Mouse (Mus musculus) lung, embryonic 15.5 days (tissue): Measurements from ENCODE around the gene Ralgps1. TPM values are rescaled to one million over a fixed set of nuclear protein-coding genes. Genes with fewer than 3 reads are reported as not detected.
A peak's percentile ranks its signal among the peaks of the same experiment; 100 is the strongest.

Experiments
- ATAC-seq: fragments of 200-750 bp; cut with Nextera tagmentation; 2 replicates; pipeline ENCODE4 v1.8.0; 2017; ENCODE audit warnings: moderate number of reproducible peaks, borderline replicate concordance; ENCODE audit not compliant: low FRiP score, low TSS enrichment; ENCODE audit errors: extremely low read depth
- H3K27ac ChIP-seq: fragments of 300-500 bp; sonication (generic); 2 replicates; pipeline ENCODE4 v1.5.1; 2015; ENCODE audit warnings: moderate library complexity, mild to moderate bottlenecking, inconsistent platforms
- H3K27me3 ChIP-seq: fragments of 300-500 bp; sonication (generic); 2 replicates; pipeline ENCODE4 v1.6.1; 2015; ENCODE audit warnings: inconsistent platforms
- H3K36me3 ChIP-seq: fragments of 300-500 bp; sonication (generic); 2 replicates; pipeline ENCODE4 v1.6.1; 2015; ENCODE audit warnings: inconsistent platforms
- H3K4me1 ChIP-seq: fragments of 300-500 bp; sonication (generic); 2 replicates; pipeline ENCODE4 v1.6.1; 2015; ENCODE audit warnings: inconsistent platforms
- H3K4me2 ChIP-seq: fragments of 300-500 bp; sonication (generic); 2 replicates; pipeline ENCODE4 v1.6.1; 2015; ENCODE audit warnings: inconsistent platforms, mild to moderate bottlenecking, moderate library complexity
- H3K4me3 ChIP-seq: fragments of 300-500 bp; sonication (generic); 2 replicates; pipeline ENCODE4 v1.5.1; 2015; ENCODE audit warnings: mild to moderate bottlenecking, inconsistent platforms
- H3K9ac ChIP-seq: fragments of 300-500 bp; sonication (generic); 2 replicates; pipeline ENCODE4 v1.6.1; 2015; ENCODE audit warnings: inconsistent platforms
- H3K9me3 ChIP-seq: fragments of 300-500 bp; sonication (generic); 2 replicates; pipeline ENCODE4 v1.6.1; 2016; ENCODE audit warnings: inconsistent platforms
- WGBS: fragments of 180-500 bp; shearing (Covaris S2); methylation state at CpG from one replicate; pipeline ENCODE4 v1.1.7; 2015; 5-methylcytosine and 5-hydroxymethylcytosine counted together
- polyA plus RNA-seq: library from polyadenylated mRNA; unstranded; fragments of >200 nt; fragmentation: Nextera tagmentation; extraction: Ambion mirVana; gene quantifications from 2 replicates; pipeline ENCODE4 v1.2.1, GENCODE M21; 2015

The Ralgps1 gene
- polyA plus RNA-seq, 1 experiment from 2014 or later = 4.5 TPM

- Histone ChIP-seq H3K4me2 (no peak overlapping the region), H3K9me3 (no peaks in the 10 kb centered on the region), H3K4me1 (no peaks in the 10 kb centered on the region), H3K36me3 (no peaks in the 10 kb centered on the region), H3K9ac (no peak overlapping the region), H3K27ac (no peak overlapping the region), H3K4me3 (no peak overlapping the region), H3K27me3 (no peaks in the 10 kb centered on the region)
- no peak for ATAC-seq
- 92% methylated on average over 3 of the region's 3 CpGs for WGBS
Observed at GRCm38 (mm10) chr2:33189976-33190375, 181.3 kb downstream of the Ralgps1 start.

- Histone ChIP-seq H3K4me2 (no peak overlapping the region), H3K27me3 (no peaks in the 10 kb centered on the region), H3K4me1 (no peaks in the 10 kb centered on the region), H3K4me3 (no peak overlapping the region), H3K27ac (no peak overlapping the region), H3K9ac (no peak overlapping the region), H3K9me3 (no peaks in the 10 kb centered on the region), H3K36me3 (no peaks in the 10 kb centered on the region)
- 86% methylated on average over 6 of the region's 6 CpGs for WGBS
- ATAC-seq = 0 out of 2 replicates have a peak, but pooled peaks have one; percentile 57
Observed at GRCm38 (mm10) chr2:33188925-33189670, 182.2 kb downstream of the Ralgps1 start.

GRCm38 (mm10) chr2:33187874-33188273 lies 183.4 kb downstream of the Ralgps1 start:
- H3K4me2 ChIP-seq = no peak overlapping the region
- WGBS = 69% methylated on average over 2 of the region's 2 CpGs
- ATAC-seq = no peak
- H3K4me3 ChIP-seq = no peak overlapping the region
- no peaks in the 10 kb centered on the region for H3K36me3 ChIP-seq
- no peaks in the 10 kb centered on the region for H3K27me3 ChIP-seq
- no peak overlapping the region for H3K9ac ChIP-seq
- no peaks in the 10 kb centered on the region for H3K9me3 ChIP-seq
- H3K4me1 ChIP-seq = no peaks in the 10 kb centered on the region
- H3K27ac ChIP-seq = no peak overlapping the region

GRCm38 (mm10) chr2:33186505-33186904 lies 184.8 kb downstream of the Ralgps1 start:
- Histone ChIP-seq H3K4me2 (no peak overlapping the region), H3K4me1 (no peaks in the 10 kb centered on the region), H3K4me3 (no peak overlapping the region), H3K27me3 (no peaks in the 10 kb centered on the region), H3K27ac (no peak overlapping the region), H3K9me3 (no peaks in the 10 kb centered on the region), H3K9ac (no peak overlapping the region), H3K36me3 (no peaks in the 10 kb centered on the region)
- ATAC-seq = no peak
- WGBS = 64% methylated on average over 7 of the region's 7 CpGs

GRCm38 (mm10) chr2:33185258-33185657 lies 186.0 kb downstream of the Ralgps1 start:
- ATAC-seq = no peak
- H3K4me2 ChIP-seq = no peak overlapping the region
- no peak overlapping the region for H3K9ac ChIP-seq
- H3K4me1 ChIP-seq = peaks cover 1% of the 10 kb centered on the region
- no peak overlapping the region for H3K27ac ChIP-seq
- no peaks in the 10 kb centered on the region for H3K27me3 ChIP-seq
- H3K4me3 ChIP-seq = no peak overlapping the region
- H3K9me3 ChIP-seq = no peaks in the 10 kb centered on the region
- 66% methylated on average over 7 of the region's 7 CpGs for WGBS
- no peaks in the 10 kb centered on the region for H3K36me3 ChIP-seq

GRCm38 (mm10) chr2:33184641-33185040 lies 186.6 kb downstream of the Ralgps1 start:
- no peak for ATAC-seq
- Histone ChIP-seq H3K9ac (no peak overlapping the region), H3K4me1 (peaks cover 7% of the 10 kb centered on the region), H3K4me3 (no peak overlapping the region), H3K27ac (no peak overlapping the region), H3K9me3 (no peaks in the 10 kb centered on the region), H3K36me3 (no peaks in the 10 kb centered on the region), H3K27me3 (no peaks in the 10 kb centered on the region), H3K4me2 (no peak overlapping the region)
- 66% methylated on average over 10 of the region's 10 CpGs for WGBS

- no peak overlapping the region for H3K4me3 ChIP-seq
- no peak overlapping the region for H3K9ac ChIP-seq
- no peaks in the 10 kb centered on the region for H3K9me3 ChIP-seq
- no peaks in the 10 kb centered on the region for H3K27me3 ChIP-seq
- no peak for ATAC-seq
- H3K4me1 ChIP-seq = peaks cover 18% of the 10 kb centered on the region
- WGBS = 89% methylated on average over 7 of the region's 7 CpGs
- H3K27ac ChIP-seq = no peak overlapping the region
- no peak overlapping the region for H3K4me2 ChIP-seq
- H3K36me3 ChIP-seq = no peaks in the 10 kb centered on the region
Observed at GRCm38 (mm10) chr2:33183321-33183720, 188.0 kb downstream of the Ralgps1 start.

- no peaks in the 10 kb centered on the region for H3K36me3 ChIP-seq
- H3K9ac ChIP-seq = no peak overlapping the region
- no peaks in the 10 kb centered on the region for H3K27me3 ChIP-seq
- no peak overlapping the region for H3K4me3 ChIP-seq
- no peak overlapping the region for H3K4me2 ChIP-seq
- 52% methylated on average over 16 of the region's 16 CpGs for WGBS
- peak; percentile 27; the same call in 1 of the 2 replicates for ATAC-seq
- H3K9me3 ChIP-seq = no peaks in the 10 kb centered on the region
- peaks cover 24% of the 10 kb centered on the region for H3K4me1 ChIP-seq
- 0 out of 2 replicates have a peak overlapping the region, but pooled peaks have one; percentile 19 for H3K27ac ChIP-seq
Observed at GRCm38 (mm10) chr2:33179930-33180630, 191.2 kb downstream of the Ralgps1 start.

GRCm38 (mm10) chr2:33179171-33179929 lies 191.9 kb downstream of the Ralgps1 start:
- H3K4me1 ChIP-seq = peaks cover 24% of the 10 kb centered on the region
- H3K27me3 ChIP-seq = no peaks in the 10 kb centered on the region
- 80% methylated on average over 14 of the region's 14 CpGs for WGBS
- no peak overlapping the region for H3K4me2 ChIP-seq
- no peak overlapping the region for H3K4me3 ChIP-seq
- no peaks in the 10 kb centered on the region for H3K36me3 ChIP-seq
- H3K27ac ChIP-seq = no peak overlapping the region
- H3K9ac ChIP-seq = no peak overlapping the region
- ATAC-seq = no peak
- no peaks in the 10 kb centered on the region for H3K9me3 ChIP-seq

- Histone ChIP-seq H3K4me1 (peaks cover 24% of the 10 kb centered on the region), H3K27ac (no peak overlapping the region), H3K4me2 (no peak overlapping the region), H3K4me3 (no peak overlapping the region), H3K27me3 (no peaks in the 10 kb centered on the region), H3K36me3 (no peaks in the 10 kb centered on the region), H3K9me3 (no peaks in the 10 kb centered on the region), H3K9ac (no peak overlapping the region)
- 60% methylated on average over 11 of the region's 11 CpGs for WGBS
- peak; percentile 34; the same call in 1 of the 2 replicates for ATAC-seq
Observed at GRCm38 (mm10) chr2:33178243-33178932, 192.9 kb downstream of the Ralgps1 start.

- 67% methylated on average over 12 of the region's 12 CpGs for whole genome bisulfite sequencing
- ATAC-seq = no peak
- Histone ChIP-seq H3K9me3 (no peaks in the 10 kb centered on the region), H3K4me1 (peaks cover 24% of the 10 kb centered on the region), H3K4me3 (no peak overlapping the region), H3K27ac (no peak overlapping the region), H3K36me3 (no peaks in the 10 kb centered on the region), H3K27me3 (no peaks in the 10 kb centered on the region), H3K4me2 (no peak overlapping the region), H3K9ac (no peak overlapping the region)
Observed at GRCm38 (mm10) chr2:33177443-33178242, 193.6 kb downstream of the Ralgps1 start.
